Mouse (Mus musculus): ENCODE data around the gene Mier3.

DNA sequence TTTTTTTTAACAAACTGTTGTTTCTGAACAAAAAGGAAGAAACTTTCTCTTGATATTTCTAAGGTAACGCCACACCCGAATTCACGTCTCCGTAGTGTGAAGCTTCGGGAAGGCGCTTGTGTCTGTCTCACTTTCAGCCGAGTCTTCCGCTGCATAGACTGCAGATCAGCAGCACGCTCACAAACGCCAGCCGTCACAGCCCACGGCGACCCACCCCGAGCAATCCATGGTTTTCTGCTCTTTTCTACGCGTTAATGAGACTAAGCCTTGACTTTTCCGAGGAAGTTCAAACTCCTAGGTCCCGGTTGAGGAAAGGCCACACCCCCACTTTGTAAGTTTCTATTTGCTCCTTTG lies 44.0 kb downstream of the Mier3 start:
- no peak for TF ChIP-seq CTCF (IDR thresholded peaks at IDR 0.05; ENCODE audit: low read depth)
- no peak for TF ChIP-seq EP300 (IDR thresholded peaks at IDR 0.05; ENCODE audit: low read depth)
